Comparison of ENCODE assay signal across 28 mouse cellular contexts in the genomic region with DNA sequence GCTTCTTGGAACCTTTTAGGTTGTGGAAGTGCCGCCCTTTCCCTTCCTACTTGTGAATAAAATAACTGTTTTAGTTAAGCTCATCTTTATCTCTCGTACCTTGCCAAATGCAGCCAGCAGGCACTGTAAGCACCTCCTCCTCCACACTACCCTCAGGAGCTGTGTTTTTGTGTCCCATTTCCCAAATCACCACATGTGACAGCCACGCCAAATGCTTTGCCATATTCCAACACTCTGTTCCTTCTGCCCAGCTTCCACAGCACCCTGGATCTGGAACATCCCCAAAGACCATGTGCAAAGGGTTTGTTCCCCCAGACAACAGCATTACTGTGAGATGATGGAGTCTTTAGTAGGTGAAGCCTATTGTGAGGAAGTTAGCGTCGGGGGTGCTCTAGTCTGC. TPM values are rescaled to one million over a fixed set of nuclear protein-coding genes. Genes with fewer than 3 reads are reported as not detected.
DNase-seq lines count a peak whose midpoint lies in the region; ATAC-seq and TF ChIP-seq lines count a peak whose summit lies in the region.
"Had no signal": no experiment of that assay in that cellular context is flagged by ENCODE, and none has a peak within 500 bp of the region (broad histone marks: within the 10 kb centered on the region; RNA-seq: fewer than 3 reads in every experiment).

No protein-coding gene starts in this region.

- TF ChIP-seq CTCF in layer of hippocampus, adult 2 months (conservative IDR thresholded peaks at IDR 0.05) = no peak

- ATAC-seq in frontal cortex, adult (ENCODE audit: low TSS enrichment) = peak; percentile 47
- ATAC-seq: forebrain, embryonic 13.5 days; forebrain, postnatal 0 days; hindbrain, embryonic 16.5 days; Patski had no signal

- H3K4me3 ChIP-seq in layer of hippocampus, adult 2 months = no peak overlapping the region
- H3K4me3 ChIP-seq: embryonic facial prominence, embryonic 10.5 days; embryonic facial prominence, embryonic 13.5 days; erythroblast, embryonic 14.5 days; forebrain, embryonic 13.5 days; hindbrain, embryonic 10.5 days; hindbrain, embryonic 13.5 days had no signal

- H3K27ac ChIP-seq in layer of hippocampus, adult 2 months = no peak overlapping the region
- H3K27ac ChIP-seq: embryonic facial prominence, embryonic 10.5 days; embryonic facial prominence, embryonic 13.5 days; forebrain, embryonic 13.5 days; hindbrain, embryonic 10.5 days; hindbrain, embryonic 13.5 days had no signal

- DNase-seq in frontal cortex, postnatal 36 days (ENCODE audit: low spot score in 2 of 2) = no peak
- peak; percentile 4 to 39 for DNase-seq in layer of hippocampus, adult 2 months (ENCODE audit: low spot score in 2 of 2)
- DNase-seq in layer of hippocampus, postnatal 36 days = no peak
- peak; percentile 26 for DNase-seq in right cerebral cortex, adult 18-20 months
- DNase-seq in right cerebral cortex, postnatal 10 days (ENCODE audit: low spot score in 2 of 2) = no peak
- DNase-seq in thymus, adult 18-20 months = no peak
- DNase-seq: adrenal gland, postnatal 10 days; adrenal gland, postnatal 36 days; B cell, adult 2 months; cerebellum, adult 11 months; cerebellum, adult 2 months; cerebellum, adult 9-11 months; cerebellum, postnatal 36 days; embryo, embryonic 11 days; forebrain, postnatal 0 days; gastrocnemius, postnatal 10 days; gastrocnemius, postnatal 36 days; heart, postnatal 36 days had no signal

RNA-seq across cellular contexts. Expression of a gene that starts 36.5 kb away (rescaled TPM):
- total RNA-seq in layer of hippocampus, adult 2 months (2021) = 10 to 100 TPM; 44.4 to 45.5 TPM
- 10 to 100 TPM; 43.9 to 50.6 TPM for total RNA-seq in layer of hippocampus, postnatal 36 days (2021)
- total RNA-seq: CH12.LX had no signal

Comparison
In these comparisons a context has a peak if more than half of its experiments do, and no peak if none do; other contexts are left out.
1. DNase-seq: peak in layer of hippocampus, adult 2 months (2 of 2) and right cerebral cortex, adult 18-20 months (single experiment); none in frontal cortex, postnatal 36 days (0 of 2), layer of hippocampus, postnatal 36 days (0 of 2), right cerebral cortex, postnatal 10 days (0 of 2) and thymus, adult 18-20 months (0 of 2).